Mouse (Mus musculus) C2C12 (cell line): Measurements from ENCODE around the gene Efcab12.

Experiments
- CTCF ChIP-seq: IDR thresholded peaks from one replicate; pipeline ENCODE4 v1.5.1; 2011; ENCODE audit not compliant: control insufficient read depth, insufficient read depth, insufficient read length
- MAX ChIP-seq: IDR thresholded peaks from one replicate; pipeline ENCODE4 v1.6.1; 2011; ENCODE audit warnings: mild to moderate bottlenecking, control low read depth

- TF ChIP-seq CTCF (no peak), MAX (no peak)
Observed at GRCm38 (mm10) chr6:115760982-115761381, 77.2 kb downstream of the Efcab12 start.
